Mouse (Mus musculus) hindbrain, postnatal 0 days (tissue): Measurements from ENCODE around the gene Shroom3. TPM values are rescaled to one million over a fixed set of nuclear protein-coding genes. Genes with fewer than 3 reads are reported as not detected.

ENCODE experiments used
- ATAC-seq: fragments of 200-750 bp; cut with Nextera tagmentation; 2 replicates; pipeline ENCODE4 v1.8.0; 2017; ENCODE audit warnings: mild to moderate bottlenecking, moderate TSS enrichment, moderate library complexity
- DNase-seq: peaks from one replicate; pipeline ENCODE4 v3.0.0-alpha.2; 2015; ENCODE audit warnings: low spot score
- H3K27ac ChIP-seq: fragments of 300-500 bp; sonication (generic); 2 replicates; pipeline ENCODE4 v1.5.1; 2014; ENCODE audit warnings: mild to moderate bottlenecking
- H3K27me3 ChIP-seq: fragments of 300-500 bp; sonication (generic); 2 replicates; pipeline ENCODE4 v1.6.1; 2014; ENCODE audit warnings: low read length, mixed read lengths; ENCODE audit not compliant: insufficient read depth
- H3K36me3 ChIP-seq: fragments of 300-500 bp; sonication (generic); 2 replicates; pipeline ENCODE4 v1.6.1; 2014; ENCODE audit warnings: low read length, mixed read lengths; ENCODE audit not compliant: insufficient read depth
- H3K4me1 ChIP-seq: fragments of 300-500 bp; sonication (generic); 2 replicates; pipeline ENCODE4 v1.6.1; 2014; ENCODE audit warnings: antibody characterized with exemption, low read length, mixed read lengths; ENCODE audit not compliant: insufficient read depth
- H3K4me2 ChIP-seq: fragments of 300-500 bp; sonication (generic); 2 replicates; pipeline ENCODE4 v1.6.1; 2014; ENCODE audit warnings: low read depth, mild to moderate bottlenecking, low read length, moderate library complexity, mixed read lengths
- H3K4me3 ChIP-seq: fragments of 300-500 bp; sonication (generic); 2 replicates; pipeline ENCODE4 v1.5.1; 2014; ENCODE audit warnings: low read length
- H3K9ac ChIP-seq: fragments of 300-500 bp; sonication (generic); replicated peaks from 2 replicates; pipeline ENCODE4 v1.6.1; 2014; ENCODE audit warnings: mild to moderate bottlenecking, low read length, moderate library complexity, mixed read lengths
- H3K9me3 ChIP-seq: fragments of 300-500 bp; sonication (generic); 2 replicates; pipeline ENCODE4 v1.6.1; 2016; ENCODE audit warnings: low read length, mixed read lengths
- CTCF ChIP-seq: IDR thresholded peaks from 2 replicates; pipeline ENCODE4 v1.5.1; 2016; ENCODE audit warnings: antibody characterized with exemption, control low read depth, low read depth
- WGBS: fragments of 180-500 bp; shearing (Covaris S2); extraction: QIAGEN DNeasy Blood & Tissue Kit; methylation state at CpG from one replicate; pipeline ENCODE4 v1.1.7; 2014; 5-methylcytosine and 5-hydroxymethylcytosine counted together
- polyA plus RNA-seq: library from polyadenylated mRNA; unstranded; fragments of >200 nt; fragmentation: Nextera tagmentation; extraction: Ambion mirVana; gene quantifications from 2 replicates; pipeline ENCODE4 v1.2.1, GENCODE M21; 2015
- total RNA-seq: library from RNA; depleted of rRNA; stranded (reverse); fragments of >200 nt; gene quantifications from 2 replicates; pipeline ENCODE4 v1.2.3, GENCODE M21; 2014

Gene Shroom3
- total and polyA plus RNA-seq, 2 experiments from 2014 or later = 1.1 to 9.7 TPM

DNA sequence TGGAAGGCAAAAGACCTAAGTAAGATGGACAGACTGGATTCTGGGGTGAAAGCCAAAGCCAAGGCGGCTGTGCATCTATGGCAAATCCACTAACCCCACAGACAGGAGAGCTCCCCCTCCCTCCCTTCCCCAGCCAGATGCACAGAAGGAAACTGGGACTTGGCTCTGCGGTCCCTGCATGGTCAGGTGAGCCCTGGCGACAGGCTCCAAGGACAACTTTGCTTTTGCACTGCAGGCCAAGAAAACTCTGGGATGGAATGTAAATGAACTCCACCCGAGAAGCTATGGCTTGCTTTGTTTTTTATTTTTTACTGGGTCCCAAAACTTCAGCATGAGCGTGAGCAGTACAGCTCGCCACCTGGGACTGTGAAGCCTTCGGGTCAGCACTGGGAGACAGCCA lies 128.5 kb downstream of the Shroom3 start:
- no peaks in the 10 kb centered on the region; the same call in 1 of the 2 replicates for H3K4me1 ChIP-seq
- peak; percentile 35 for DNase-seq
- 30% methylated on average over 7 of the region's 7 CpGs for WGBS
- no peak overlapping the region for H3K4me3 ChIP-seq
- H3K27ac ChIP-seq = no peak overlapping the region
- TF ChIP-seq CTCF = no peak
- no peak overlapping the region for H3K9ac ChIP-seq
- H3K27me3 ChIP-seq = peaks cover 5% of the 10 kb centered on the region; the same call in 1 of the 2 replicates
- H3K4me2 ChIP-seq = no peak overlapping the region
- no peaks in the 10 kb centered on the region for H3K36me3 ChIP-seq
- ATAC-seq = no peak
- H3K9me3 ChIP-seq = no peaks in the 10 kb centered on the region

DNA sequence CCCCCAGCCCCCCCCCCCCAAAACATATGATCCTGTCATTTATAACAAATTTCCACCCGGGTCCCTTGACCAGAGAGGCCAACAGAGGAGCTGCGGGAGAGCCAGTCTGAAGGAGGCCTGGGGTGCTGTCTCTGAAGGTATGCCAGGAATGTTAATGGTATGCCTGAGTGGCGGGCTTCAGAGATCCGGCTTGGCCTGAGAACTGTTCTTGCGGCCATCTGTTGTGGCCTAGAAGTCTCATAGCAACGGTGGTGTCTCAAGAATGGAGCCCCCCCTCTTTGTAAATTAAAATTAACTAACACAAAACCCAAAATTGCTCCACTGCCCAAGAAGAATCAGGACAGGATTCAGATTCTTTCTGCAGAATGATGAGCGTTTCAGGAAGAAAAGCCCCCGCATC lies 129.7 kb downstream of the Shroom3 start:
- ATAC-seq (no peak), DNase-seq (peak; percentile 20)
- no peak overlapping the region for H3K4me2 ChIP-seq
- H3K27me3 ChIP-seq = peaks cover 5% of the 10 kb centered on the region; the same call in 1 of the 2 replicates
- no peak overlapping the region for H3K4me3 ChIP-seq
- no peaks in the 10 kb centered on the region for H3K36me3 ChIP-seq
- WGBS = 14% methylated on average over 8 of the region's 8 CpGs
- no peaks in the 10 kb centered on the region for H3K9me3 ChIP-seq
- H3K9ac ChIP-seq = no peak overlapping the region
- no peak for TF ChIP-seq CTCF
- H3K4me1 ChIP-seq = no peaks in the 10 kb centered on the region; the same call in 1 of the 2 replicates
- H3K27ac ChIP-seq = no peak overlapping the region

DNA sequence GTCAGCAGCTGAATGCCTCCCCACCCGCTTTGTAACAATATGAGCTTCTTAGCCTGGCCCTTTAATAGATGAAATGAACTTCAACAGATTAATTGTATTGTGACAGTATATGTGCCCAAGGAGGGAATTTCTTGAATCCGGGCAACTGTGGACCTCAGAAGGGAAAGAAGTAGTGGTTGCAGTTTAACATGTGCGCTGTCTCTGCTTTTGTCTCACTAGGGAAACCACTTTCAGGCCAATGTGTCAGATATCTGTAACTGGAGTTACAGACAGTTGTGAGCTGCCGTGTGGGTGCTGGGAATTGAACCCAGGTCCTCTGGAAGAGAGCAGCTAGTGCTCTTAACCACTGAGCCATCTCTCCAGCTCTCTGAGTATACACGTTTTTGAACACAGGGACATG lies 130.3 kb downstream of the Shroom3 start:
- Histone ChIP-seq H3K36me3 (no peaks in the 10 kb centered on the region), H3K27ac (no peak overlapping the region), H3K4me3 (no peak overlapping the region), H3K4me1 (no peaks in the 10 kb centered on the region; the same call in 1 of the 2 replicates), H3K9me3 (no peaks in the 10 kb centered on the region), H3K9ac (no peak overlapping the region), H3K27me3 (peaks cover 5% of the 10 kb centered on the region; the same call in 1 of the 2 replicates), H3K4me2 (no peak overlapping the region)
- 71% methylated on average over 5 of the region's 5 CpGs for WGBS
- DNase-seq (no peak), ATAC-seq (no peak)
- TF ChIP-seq CTCF = no peak

DNA sequence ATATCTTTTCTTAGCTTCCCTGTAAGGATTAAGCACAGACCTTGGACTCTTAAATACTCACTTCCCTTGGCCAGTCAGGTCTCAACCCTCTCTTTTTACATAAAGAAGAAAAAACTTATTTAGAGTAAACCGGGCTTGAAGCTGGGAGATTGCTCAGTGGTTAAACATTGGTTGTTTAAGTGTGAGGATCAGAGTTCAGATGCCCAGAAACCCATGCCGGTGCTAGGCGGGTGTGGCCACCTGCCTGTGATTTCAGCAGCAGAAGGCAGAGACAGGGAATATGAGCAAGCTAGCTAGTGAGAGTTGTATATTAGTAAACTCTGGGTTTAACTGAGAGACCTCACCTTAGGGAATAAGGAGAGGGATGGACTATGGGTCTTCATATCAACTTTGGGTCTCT lies 131.4 kb downstream of the Shroom3 start:
- 92% methylated on average over 3 of the region's 3 CpGs for whole genome bisulfite sequencing
- ATAC-seq = no peak
- no peak overlapping the region for H3K4me3 ChIP-seq
- no peak for TF ChIP-seq CTCF
- H3K9ac ChIP-seq = no peak overlapping the region
- H3K36me3 ChIP-seq = no peaks in the 10 kb centered on the region
- H3K4me1 ChIP-seq = no peaks in the 10 kb centered on the region
- no peak overlapping the region for H3K4me2 ChIP-seq
- no peak overlapping the region for H3K27ac ChIP-seq
- no peaks in the 10 kb centered on the region for H3K9me3 ChIP-seq
- no peak for DNase-seq
- H3K27me3 ChIP-seq = peaks cover 3% of the 10 kb centered on the region; the same call in 1 of the 2 replicates

DNA sequence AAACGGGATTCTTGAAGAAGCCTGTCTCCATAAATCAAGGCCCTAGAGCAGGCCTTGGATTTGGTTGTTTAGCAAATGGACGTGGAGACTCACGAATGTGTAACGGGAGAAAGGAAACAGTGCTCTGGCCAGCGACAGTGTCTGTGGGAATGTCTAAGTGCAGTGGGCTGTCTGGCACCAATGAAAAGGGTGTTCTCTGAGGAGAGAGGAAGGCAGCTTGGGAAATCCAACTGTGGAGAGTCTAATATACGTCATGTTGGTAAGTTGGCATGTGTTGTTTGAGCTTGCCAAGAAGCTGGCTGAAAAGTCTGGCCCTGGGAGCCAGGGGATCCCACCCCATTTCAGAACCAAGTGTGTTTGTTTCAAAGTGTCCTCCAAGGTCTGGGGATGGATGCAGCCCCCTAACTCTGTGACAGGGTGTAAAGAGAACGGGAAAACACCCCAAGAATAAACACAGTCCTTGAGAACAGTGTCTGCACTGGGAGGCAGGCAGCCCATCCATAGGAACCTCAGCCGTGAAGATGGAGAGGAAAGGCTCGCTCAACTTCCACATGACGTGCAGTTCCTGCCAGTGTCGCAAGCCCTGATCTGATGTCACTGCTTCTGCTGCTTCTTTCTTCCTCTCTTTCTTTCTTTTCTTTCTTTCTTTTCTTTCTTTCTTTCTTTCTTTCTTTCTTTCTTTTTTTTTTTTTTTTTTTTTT lies 134.0 kb downstream of the Shroom3 start:
- peak; percentile 41 for DNase-seq
- Histone ChIP-seq H3K9me3 (no peaks in the 10 kb centered on the region), H3K27me3 (no peaks in the 10 kb centered on the region), H3K4me3 (no peak overlapping the region), H3K27ac (no peak overlapping the region), H3K36me3 (no peaks in the 10 kb centered on the region), H3K4me2 (no peak overlapping the region), H3K9ac (no peak overlapping the region), H3K4me1 (no peaks in the 10 kb centered on the region)
- peak; percentile 71; the same call in 1 of the 2 replicates for ATAC-seq
- 49% methylated on average over 11 of the region's 11 CpGs for WGBS
- TF ChIP-seq CTCF = no peak

DNA sequence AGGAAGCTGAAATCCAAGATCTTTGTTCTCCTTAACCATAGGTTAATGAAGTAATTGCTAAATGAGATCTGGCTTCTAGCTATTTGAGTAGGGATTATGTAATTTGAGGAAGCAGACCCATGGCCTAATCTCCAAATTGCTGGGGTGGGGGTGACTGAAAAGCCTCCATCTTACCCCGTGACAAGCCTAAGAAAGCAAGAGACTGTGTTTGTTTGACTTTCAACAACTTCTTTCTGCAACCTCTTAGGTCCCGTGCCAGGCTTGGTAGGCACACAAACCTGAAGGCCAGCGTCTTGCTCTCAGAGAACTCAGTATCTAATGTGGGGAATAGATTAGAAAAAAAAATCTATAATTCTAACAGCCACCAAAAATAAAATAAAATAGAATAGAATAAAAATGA lies 138.1 kb downstream of the Shroom3 start:
- Histone ChIP-seq H3K4me3 (no peak overlapping the region), H3K9me3 (no peaks in the 10 kb centered on the region), H3K36me3 (no peaks in the 10 kb centered on the region), H3K27me3 (no peaks in the 10 kb centered on the region), H3K4me2 (no peak overlapping the region), H3K27ac (no peak overlapping the region), H3K9ac (no peak overlapping the region), H3K4me1 (no peaks in the 10 kb centered on the region)
- DNase-seq (no peak), ATAC-seq (no peak)
- no peak for TF ChIP-seq CTCF
- 78% methylated on average over 3 of the region's 3 CpGs for WGBS

DNA sequence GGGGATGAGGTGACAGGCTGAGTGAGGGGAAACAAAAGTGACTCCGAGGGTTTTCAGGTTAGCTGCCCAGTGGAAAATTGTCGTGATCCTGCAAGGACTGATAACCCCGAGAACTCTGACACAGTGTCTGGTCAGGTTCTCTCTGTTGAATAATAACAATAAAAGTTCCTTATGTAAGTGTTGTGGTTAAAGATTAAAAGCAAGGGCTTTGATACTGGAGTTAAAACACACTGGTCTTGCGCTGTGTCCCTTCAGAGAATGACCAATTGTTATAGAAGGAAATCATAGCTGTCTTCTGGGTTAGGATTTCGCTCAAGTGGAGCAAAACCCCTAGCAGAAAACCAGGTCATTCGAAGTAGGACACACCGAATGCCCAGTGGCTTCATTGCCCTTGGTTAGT lies 140.3 kb downstream of the Shroom3 start:
- no peaks in the 10 kb centered on the region for H3K9me3 ChIP-seq
- no peak overlapping the region for H3K4me2 ChIP-seq
- H3K27me3 ChIP-seq = no peaks in the 10 kb centered on the region
- no peak for DNase-seq
- no peaks in the 10 kb centered on the region for H3K4me1 ChIP-seq
- 71% methylated on average over 7 of the region's 7 CpGs for WGBS
- no peak overlapping the region for H3K9ac ChIP-seq
- H3K36me3 ChIP-seq = no peaks in the 10 kb centered on the region
- no peak overlapping the region for H3K27ac ChIP-seq
- ATAC-seq = no peak
- H3K4me3 ChIP-seq = no peak overlapping the region
- TF ChIP-seq CTCF = no peak
